Mouse (Mus musculus): ENCODE results near the gene Slc38a11. TPM values are rescaled to one million over a fixed set of nuclear protein-coding genes. Genes with fewer than 3 reads are reported as not detected.

Gene Slc38a11
- polyA plus RNA-seq, 1 experiment from 2014 or later: 1.5 TPM

GRCm38 (mm10) chr2:65316721-65317120 is 47.1 kb downstream of the Slc38a11 start:
- no peak for ATAC-seq (ENCODE audit: low FRiP score)
- Histone ChIP-seq H3K4me2 (no peak overlapping the region), H3K9ac (no peak overlapping the region), H3K4me3 (no peak overlapping the region), H3K27me3 (no peaks in the 10 kb centered on the region), H3K9me3 (no peaks in the 10 kb centered on the region), H3K36me3 (no peaks in the 10 kb centered on the region), H3K4me1 (replicated peaks) (no peaks in the 10 kb centered on the region), H3K27ac (no peak overlapping the region)
- WGBS: 93% methylated on average over 12 of the region's 12 CpGs

GRCm38 (mm10) chr2:65311250-65311649 is 52.6 kb downstream of the Slc38a11 start:
- Histone ChIP-seq H3K9ac (no peak overlapping the region), H3K4me2 (no peak overlapping the region), H3K27me3 (no peaks in the 10 kb centered on the region), H3K9me3 (no peaks in the 10 kb centered on the region), H3K27ac (no peak overlapping the region), H3K36me3 (no peaks in the 10 kb centered on the region), H3K4me1 (replicated peaks) (no peaks in the 10 kb centered on the region), H3K4me3 (no peak overlapping the region)
- ATAC-seq (ENCODE audit: low FRiP score): no peak
- 80% methylated on average over 3 of the region's 3 CpGs for WGBS

GRCm38 (mm10) chr2:65296541-65296940 is 67.3 kb downstream of the Slc38a11 start:
- no peak overlapping the region for H3K9ac ChIP-seq
- no peaks in the 10 kb centered on the region for H3K27me3 ChIP-seq
- H3K36me3 ChIP-seq: no peaks in the 10 kb centered on the region
- H3K4me3 ChIP-seq: no peak overlapping the region
- ATAC-seq (ENCODE audit: low FRiP score): no peak
- WGBS: 45% methylated on average over 2 of the region's 2 CpGs
- no peak overlapping the region for H3K27ac ChIP-seq
- no peak overlapping the region for H3K4me2 ChIP-seq
- H3K9me3 ChIP-seq: no peaks in the 10 kb centered on the region
- no peaks in the 10 kb centered on the region for H3K4me1 ChIP-seq (replicated peaks)

GRCm38 (mm10) chr2:65294092-65294491 is 69.7 kb downstream of the Slc38a11 start:
- WGBS: 77% methylated on average over 8 of the region's 8 CpGs

GRCm38 (mm10) chr2:65293411-65293810 is 70.4 kb downstream of the Slc38a11 start:
- WGBS: 93% methylated on average over 8 of the region's 8 CpGs
- Histone ChIP-seq H3K27me3 (no peaks in the 10 kb centered on the region), H3K4me1 (replicated peaks) (no peaks in the 10 kb centered on the region), H3K27ac (no peak overlapping the region), H3K4me3 (no peak overlapping the region), H3K36me3 (no peaks in the 10 kb centered on the region), H3K9ac (no peak overlapping the region), H3K4me2 (no peak overlapping the region), H3K9me3 (no peaks in the 10 kb centered on the region)
- ATAC-seq (ENCODE audit: low FRiP score): no peak

More at GRCm38 (mm10) chr2:65294092-65294491, 69.7 kb downstream of the Slc38a11 start:
- Histone ChIP-seq H3K9ac (no peak overlapping the region), H3K27ac (no peak overlapping the region), H3K4me1 (replicated peaks) (no peaks in the 10 kb centered on the region), H3K36me3 (no peaks in the 10 kb centered on the region), H3K9me3 (no peaks in the 10 kb centered on the region), H3K4me3 (no peak overlapping the region), H3K27me3 (no peaks in the 10 kb centered on the region), H3K4me2 (no peak overlapping the region)
- no peak for ATAC-seq (ENCODE audit: low FRiP score)

GRCm38 (mm10) chr2:65289721-65290120 is 74.1 kb downstream of the Slc38a11 start:
- 82% methylated on average over 4 of the region's 4 CpGs for WGBS
- H3K27ac ChIP-seq: no peak overlapping the region
- no peaks in the 10 kb centered on the region for H3K27me3 ChIP-seq
- no peak overlapping the region for H3K9ac ChIP-seq
- H3K4me2 ChIP-seq: no peak overlapping the region
- no peak overlapping the region for H3K4me3 ChIP-seq
- H3K36me3 ChIP-seq: no peaks in the 10 kb centered on the region
- no peak for ATAC-seq (ENCODE audit: low FRiP score)
- H3K9me3 ChIP-seq: no peaks in the 10 kb centered on the region
- peaks cover 6% of the 10 kb centered on the region; the same call in 1 of the 2 replicates for H3K4me1 ChIP-seq (replicated peaks)

GRCm38 (mm10) chr2:65288696-65289095 is 75.1 kb downstream of the Slc38a11 start:
- Histone ChIP-seq H3K27me3 (no peaks in the 10 kb centered on the region), H3K9ac (no peak overlapping the region), H3K36me3 (no peaks in the 10 kb centered on the region), H3K4me1 (replicated peaks) (peaks cover 6% of the 10 kb centered on the region; the same call in 1 of the 2 replicates), H3K9me3 (no peaks in the 10 kb centered on the region), H3K27ac (no peak overlapping the region), H3K4me3 (no peak overlapping the region), H3K4me2 (no peak overlapping the region)
- no peak for ATAC-seq (ENCODE audit: low FRiP score)
- 92% methylated on average over 1 of the region's 1 CpGs for WGBS

- H3K4me2 ChIP-seq: no peak overlapping the region
- no peaks in the 10 kb centered on the region for H3K9me3 ChIP-seq
- no peaks in the 10 kb centered on the region for H3K27me3 ChIP-seq
- H3K9ac ChIP-seq: no peak overlapping the region
- ATAC-seq (ENCODE audit: low FRiP score): peak; percentile 36; the same call in 1 of the 2 replicates
- peaks cover 6% of the 10 kb centered on the region; the same call in 1 of the 2 replicates for H3K4me1 ChIP-seq (replicated peaks)
- no peak overlapping the region for H3K4me3 ChIP-seq
- H3K36me3 ChIP-seq: no peaks in the 10 kb centered on the region
- 33% methylated on average over 3 of the region's 3 CpGs for WGBS
- no peak overlapping the region for H3K27ac ChIP-seq
Measured at GRCm38 (mm10) chr2:65285380-65285779, 78.5 kb downstream of the Slc38a11 start.

GRCm38 (mm10) chr2:65282979-65283378 is 80.9 kb downstream of the Slc38a11 start:
- ATAC-seq (ENCODE audit: low FRiP score): no peak
- 88% methylated on average over 6 of the region's 6 CpGs for whole genome bisulfite sequencing
- H3K36me3 ChIP-seq: no peaks in the 10 kb centered on the region
- H3K4me1 ChIP-seq (replicated peaks): peaks cover 8% of the 10 kb centered on the region; the same call in 1 of the 2 replicates
- H3K9ac ChIP-seq: no peak overlapping the region
- H3K9me3 ChIP-seq: no peaks in the 10 kb centered on the region
- H3K27me3 ChIP-seq: no peaks in the 10 kb centered on the region
- no peak overlapping the region for H3K4me2 ChIP-seq
- no peak overlapping the region for H3K4me3 ChIP-seq
- no peak overlapping the region for H3K27ac ChIP-seq

GRCm38 (mm10) chr2:65279029-65279690 is 84.7 kb downstream of the Slc38a11 start:
- H3K27me3 ChIP-seq: no peaks in the 10 kb centered on the region
- no peak overlapping the region for H3K9ac ChIP-seq
- no peak overlapping the region for H3K4me3 ChIP-seq
- H3K9me3 ChIP-seq: no peaks in the 10 kb centered on the region
- no peak overlapping the region for H3K4me2 ChIP-seq
- H3K27ac ChIP-seq: no peak overlapping the region
- 0 out of 2 replicates have a peak, but pooled peaks cover 3% of the 10 kb centered on the region for H3K4me1 ChIP-seq (replicated peaks)
- no peak for ATAC-seq (ENCODE audit: low FRiP score)
- no peaks in the 10 kb centered on the region for H3K36me3 ChIP-seq
- WGBS: 29% methylated on average over 4 of the region's 4 CpGs

GRCm38 (mm10) chr2:65275443-65276061 is 88.3 kb downstream of the Slc38a11 start:
- no peaks in the 10 kb centered on the region for H3K27me3 ChIP-seq
- no peak overlapping the region for H3K27ac ChIP-seq
- no peaks in the 10 kb centered on the region for H3K9me3 ChIP-seq
- H3K4me3 ChIP-seq: no peak overlapping the region
- H3K9ac ChIP-seq: no peak overlapping the region
- no peaks in the 10 kb centered on the region for H3K36me3 ChIP-seq
- 77% methylated on average over 6 of the region's 6 CpGs for WGBS
- H3K4me2 ChIP-seq: no peak overlapping the region
- no peak for ATAC-seq (ENCODE audit: low FRiP score)
- 0 out of 2 replicates have a peak, but pooled peaks cover 3% of the 10 kb centered on the region for H3K4me1 ChIP-seq (replicated peaks)

GRCm38 (mm10) chr2:65273910-65274309 is 89.9 kb downstream of the Slc38a11 start:
- ATAC-seq (ENCODE audit: low FRiP score): no peak
- 0 out of 2 replicates have a peak, but pooled peaks cover under 1% of the 10 kb centered on the region for H3K4me1 ChIP-seq (replicated peaks)
- no peak overlapping the region for H3K4me2 ChIP-seq
- H3K27ac ChIP-seq: no peak overlapping the region
- H3K36me3 ChIP-seq: no peaks in the 10 kb centered on the region
- no peaks in the 10 kb centered on the region for H3K27me3 ChIP-seq
- H3K9ac ChIP-seq: no peak overlapping the region
- H3K4me3 ChIP-seq: no peak overlapping the region
- no peaks in the 10 kb centered on the region for H3K9me3 ChIP-seq
- WGBS: 56% methylated on average over 2 of the region's 2 CpGs

- Histone ChIP-seq H3K27ac (no peak overlapping the region), H3K27me3 (no peaks in the 10 kb centered on the region), H3K9ac (no peak overlapping the region), H3K9me3 (no peaks in the 10 kb centered on the region), H3K4me3 (no peak overlapping the region), H3K4me1 (replicated peaks) (no peaks in the 10 kb centered on the region), H3K4me2 (no peak overlapping the region), H3K36me3 (no peaks in the 10 kb centered on the region)
- ATAC-seq (ENCODE audit: low FRiP score): no peak
- WGBS: 90% methylated on average over 6 of the region's 6 CpGs
Measured at GRCm38 (mm10) chr2:65268731-65269130, 95.1 kb downstream of the Slc38a11 start.

All from hindbrain, embryonic 13.5 days (tissue).